Mouse (Mus musculus): ENCODE results near the gene Gm36079. TPM values are rescaled to one million over a fixed set of nuclear protein-coding genes. Genes with fewer than 3 reads are reported as not detected.
"Not testable (repeated sequence)": the region's sequence is repeated elsewhere in the genome, so short reads cannot be mapped to it uniquely, and the experiment has no call there.

Gm36079 gene
- polyA plus RNA-seq, 1 experiment from 2014 or later: not detected

GRCm38 (mm10) chr13:120010068-120010467 is 16.7 kb downstream of the Gm36079 start:
- not testable (repeated sequence) for H3K4me1 ChIP-seq; H3K4me2 ChIP-seq (replicated peaks); H3K27ac ChIP-seq; H3K36me3 ChIP-seq; H3K9ac ChIP-seq; H3K4me3 ChIP-seq; ATAC-seq (ENCODE audit: low FRiP score, low read depth); H3K9me3 ChIP-seq; H3K27me3 ChIP-seq

- H3K4me2 ChIP-seq (replicated peaks); H3K27me3 ChIP-seq; H3K4me3 ChIP-seq; ATAC-seq (ENCODE audit: low FRiP score, low read depth); H3K9ac ChIP-seq; H3K36me3 ChIP-seq; H3K9me3 ChIP-seq; H3K4me1 ChIP-seq; H3K27ac ChIP-seq: not testable (repeated sequence)
- WGBS: no CpG with 5 or more reads among the region's 4 CpGs
Measured at GRCm38 (mm10) chr13:119999215-119999614, 27.6 kb downstream of the Gm36079 start.

DNA sequence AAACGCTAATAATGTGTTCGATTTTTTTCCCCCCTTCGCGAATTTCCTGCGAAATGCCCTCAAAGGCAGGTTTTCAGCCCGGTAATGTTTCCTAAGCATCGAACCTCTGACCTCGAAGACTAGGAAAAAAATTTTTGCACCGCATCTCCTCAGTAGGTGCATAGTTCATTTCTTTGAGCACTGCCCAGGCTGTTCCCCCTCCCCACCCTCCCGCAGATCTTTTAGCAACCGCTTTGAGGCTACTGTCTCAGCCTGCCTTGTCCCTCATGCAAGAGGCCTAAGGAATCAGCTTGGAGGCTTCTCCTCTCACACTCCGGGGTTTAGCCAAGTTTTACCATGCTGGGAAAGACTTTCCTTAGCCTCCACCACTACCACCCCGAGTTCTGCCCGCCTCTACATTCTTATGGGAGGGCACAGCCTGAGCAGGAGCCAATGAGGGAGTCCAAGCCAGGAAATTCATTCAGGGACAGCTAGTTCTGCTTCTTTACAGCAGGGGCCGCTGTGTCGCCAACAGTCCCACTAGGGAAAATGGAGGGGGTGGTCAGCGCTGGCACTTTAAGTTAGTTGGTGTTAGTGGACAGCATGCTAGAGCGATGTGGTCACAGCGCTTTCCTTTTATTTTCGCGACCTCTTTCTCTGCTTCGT is 28.2 kb downstream of the Gm36079 start:
- H3K9ac ChIP-seq; H3K27ac ChIP-seq; H3K27me3 ChIP-seq; H3K36me3 ChIP-seq; H3K9me3 ChIP-seq; H3K4me2 ChIP-seq (replicated peaks); H3K4me1 ChIP-seq; H3K4me3 ChIP-seq: not testable (repeated sequence)
- peak; percentile 83 for ATAC-seq (ENCODE audit: low FRiP score, low read depth)
- whole genome bisulfite sequencing: no CpG with 5 or more reads among the region's 22 CpGs

DNA sequence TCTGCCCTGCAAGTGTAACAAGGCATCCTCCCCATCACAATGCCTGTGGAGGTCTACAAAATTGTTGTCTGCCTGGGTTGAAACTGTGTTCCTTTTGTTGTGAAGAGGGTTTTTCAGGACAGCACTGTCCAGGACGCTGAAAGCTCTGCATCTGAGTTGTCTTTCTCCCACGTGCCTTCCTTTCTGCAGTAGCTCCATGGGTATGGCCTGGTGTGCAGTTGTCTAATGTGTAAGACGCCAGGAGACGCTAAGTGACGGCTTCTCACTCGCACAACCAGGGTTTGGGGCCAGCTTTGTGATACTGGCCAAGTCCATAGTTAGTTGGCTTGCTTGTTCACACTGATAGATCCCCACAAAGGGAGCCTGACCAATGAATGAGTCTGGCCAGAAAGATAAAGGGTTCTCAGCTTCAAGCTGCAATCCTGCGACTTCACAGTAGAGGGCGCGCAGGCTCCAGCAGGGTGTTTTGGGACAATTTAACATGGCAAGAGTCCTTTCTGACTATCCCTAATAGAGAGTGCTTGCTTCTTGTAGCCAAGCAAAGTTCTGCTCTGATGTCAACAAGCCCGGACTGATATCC is 34.8 kb downstream of the Gm36079 start:
- H3K36me3 ChIP-seq; H3K4me1 ChIP-seq; H3K9ac ChIP-seq; ATAC-seq (ENCODE audit: low FRiP score, low read depth); H3K27ac ChIP-seq; H3K4me2 ChIP-seq (replicated peaks); H3K4me3 ChIP-seq; H3K27me3 ChIP-seq; H3K9me3 ChIP-seq: not testable (repeated sequence)
- no CpG with 5 or more reads among the region's 10 CpGs for WGBS

- not testable (repeated sequence) for H3K4me1 ChIP-seq; H3K9me3 ChIP-seq; H3K9ac ChIP-seq; H3K36me3 ChIP-seq; H3K27ac ChIP-seq; H3K27me3 ChIP-seq; H3K4me3 ChIP-seq; H3K4me2 ChIP-seq (replicated peaks); ATAC-seq (ENCODE audit: low FRiP score, low read depth)
- no CpG with 5 or more reads among the region's 13 CpGs for WGBS
Measured at GRCm38 (mm10) chr13:119991264-119991663, 35.5 kb downstream of the Gm36079 start.

Other genes starting within 250 kb of the Gm36079 start
- gene Zfp131, start 236.1 kb downstream of the Gm36079 start, polyA plus RNA-seq (2015; fragmentation: Nextera tagmentation; extraction: Ambion mirVana): 41.3 and 42.3 TPM in 2 replicates
- gene AF067063, start 196.8 kb downstream of the Gm36079 start, polyA plus RNA-seq (2015; fragmentation: Nextera tagmentation; extraction: Ambion mirVana): not detected in 2 replicates
- gene D13Ertd608e, start 191.0 kb downstream of the Gm36079 start, polyA plus RNA-seq (2015; fragmentation: Nextera tagmentation; extraction: Ambion mirVana): not detected in 2 replicates
- not detected in 2 replicates for gene Tcstv1, start 132.2 kb downstream of the Gm36079 start, polyA plus RNA-seq (2015; fragmentation: Nextera tagmentation; extraction: Ambion mirVana)
- not detected in 2 replicates for gene Gm21761, start 97.7 kb downstream of the Gm36079 start, polyA plus RNA-seq (2015; fragmentation: Nextera tagmentation; extraction: Ambion mirVana)
- not detected in 2 replicates for gene B020031M17Rik, start 76.2 kb downstream of the Gm36079 start, polyA plus RNA-seq (2015; fragmentation: Nextera tagmentation; extraction: Ambion mirVana)
- not detected in 2 replicates for gene Gm21188, start 25.2 kb upstream of the Gm36079 start, polyA plus RNA-seq (2015; fragmentation: Nextera tagmentation; extraction: Ambion mirVana)
- not detected in 2 replicates for gene Gm20767, start 113.2 kb upstream of the Gm36079 start, polyA plus RNA-seq (2015; fragmentation: Nextera tagmentation; extraction: Ambion mirVana)
- gene Gm21818, start 145.4 kb upstream of the Gm36079 start, polyA plus RNA-seq (2015; fragmentation: Nextera tagmentation; extraction: Ambion mirVana): not detected in 2 replicates
- not detected in 2 replicates for gene Gm21762, start 188.9 kb upstream of the Gm36079 start, polyA plus RNA-seq (2015; fragmentation: Nextera tagmentation; extraction: Ambion mirVana)
- not detected in 2 replicates for gene Gm21731, start 212.1 kb upstream of the Gm36079 start, polyA plus RNA-seq (2015; fragmentation: Nextera tagmentation; extraction: Ambion mirVana)
- gene AF067061, start 236.1 kb upstream of the Gm36079 start, polyA plus RNA-seq (2015; fragmentation: Nextera tagmentation; extraction: Ambion mirVana): not detected in 2 replicates